Mouse (Mus musculus): ENCODE measurements around the gene Carmil1.

Carmil1 gene

GRCm38 (mm10) chr13:24280439-24281431, at the start of gene Carmil1:
Gene Carmil1, minus strand, starts transcription at chr13:24280795.
- peak; percentile 52 to 63 for DNase-seq

- DNase-seq, result no peak
Measured at GRCm38 (mm10) chr13:24330128-24330527, 49.5 kb upstream of the Carmil1 start.

- DNase-seq, result no peak
Measured at GRCm38 (mm10) chr13:24328036-24328817, 47.6 kb upstream of the Carmil1 start.

- no peak for DNase-seq
Measured at GRCm38 (mm10) chr13:24327201-24327600, 46.6 kb upstream of the Carmil1 start, which contains the start of gene Cmah. Gene Cmah, plus strand, starts transcription at chr13:24327404.

- no peak for DNase-seq
Measured at GRCm38 (mm10) chr13:24321313-24321712, 40.7 kb upstream of the Carmil1 start.

DNA sequence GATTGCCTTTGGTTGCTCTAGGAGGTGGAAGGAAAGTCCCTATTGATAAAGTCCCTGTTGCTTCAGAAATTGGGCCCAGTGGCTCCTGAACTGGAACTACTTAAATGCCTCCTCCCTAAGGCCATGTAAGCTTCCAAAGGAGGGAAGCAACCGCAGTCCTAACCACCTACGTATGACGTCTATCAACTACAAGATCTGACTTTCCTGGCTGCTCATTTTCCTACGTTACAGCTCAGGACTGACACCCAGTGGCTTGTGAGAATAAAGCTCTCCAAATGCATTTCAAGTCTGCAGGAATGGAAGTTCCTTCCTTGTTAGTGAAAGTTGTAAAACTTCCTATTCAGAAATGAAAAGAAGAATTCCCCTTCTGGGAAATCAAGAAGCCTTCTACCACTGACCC, 38.0 kb upstream of the Carmil1 start:
- DNase-seq, result no peak

GRCm38 (mm10) chr13:24316563-24316962, 36.0 kb upstream of the Carmil1 start:
- DNase-seq, result no peak

GRCm38 (mm10) chr13:24311011-24311940, 30.7 kb upstream of the Carmil1 start:
- no peak for DNase-seq

GRCm38 (mm10) chr13:24306248-24306647, 25.7 kb upstream of the Carmil1 start:
- DNase-seq, result no peak

GRCm38 (mm10) chr13:24305486-24305885, 24.9 kb upstream of the Carmil1 start:
- no peak for DNase-seq

DNA sequence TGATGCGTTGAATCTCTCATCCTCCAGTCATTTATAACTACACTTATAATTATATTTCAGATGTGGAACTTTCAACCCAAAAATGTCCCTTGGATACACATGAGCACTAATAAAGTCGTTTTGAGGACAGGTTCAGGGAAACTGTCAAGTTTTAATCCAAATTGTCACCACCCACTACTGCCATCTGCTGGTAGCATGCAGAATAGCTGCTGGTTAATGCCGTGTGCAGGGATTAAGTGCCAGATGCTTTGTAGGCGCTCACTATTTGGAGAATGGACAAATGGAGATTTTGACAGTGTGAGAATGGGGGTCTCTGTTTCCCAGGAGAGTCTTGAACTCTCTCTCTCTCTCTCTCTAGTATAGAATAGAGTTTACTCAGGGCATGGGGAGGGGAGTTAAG, 16.7 kb upstream of the Carmil1 start:
- DNase-seq, result no peak

GRCm38 (mm10) chr13:24287381-24287780, 6.8 kb upstream of the Carmil1 start:
- DNase-seq, result no peak

DNA sequence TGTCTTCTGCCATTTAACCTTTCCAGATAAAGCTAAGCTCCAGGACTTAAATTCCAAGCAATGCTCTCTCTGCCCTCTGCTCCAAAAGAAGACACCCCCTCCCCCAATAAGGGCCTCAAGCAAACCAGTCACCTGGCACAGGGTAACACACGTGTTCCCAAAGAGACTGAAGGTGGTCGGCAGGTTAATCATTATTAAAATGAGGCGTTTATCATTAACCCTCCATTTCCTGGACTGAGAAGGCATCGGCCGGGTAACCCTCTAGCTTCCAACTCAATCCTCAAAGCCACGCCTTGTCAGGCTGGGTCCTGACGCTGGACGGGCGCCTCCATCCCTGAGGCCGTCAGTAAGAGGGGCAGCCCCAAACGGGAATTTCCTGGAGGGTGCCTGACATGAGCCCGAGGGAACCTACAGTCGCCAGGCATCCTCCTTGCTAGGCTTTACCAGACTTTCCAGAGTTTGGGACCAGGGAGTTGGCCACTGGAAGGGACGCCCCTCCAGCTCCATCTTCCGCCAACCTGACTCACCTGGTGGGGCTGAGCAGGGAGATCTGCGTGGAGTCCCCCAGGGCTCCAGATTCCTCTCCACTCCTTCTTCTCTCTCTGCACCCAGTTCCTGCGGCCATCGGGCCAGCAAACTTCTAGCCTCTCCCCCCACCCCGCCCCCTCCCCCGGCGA, 695 bp downstream of the Carmil1 start:
- no peak for DNase-seq

DNA sequence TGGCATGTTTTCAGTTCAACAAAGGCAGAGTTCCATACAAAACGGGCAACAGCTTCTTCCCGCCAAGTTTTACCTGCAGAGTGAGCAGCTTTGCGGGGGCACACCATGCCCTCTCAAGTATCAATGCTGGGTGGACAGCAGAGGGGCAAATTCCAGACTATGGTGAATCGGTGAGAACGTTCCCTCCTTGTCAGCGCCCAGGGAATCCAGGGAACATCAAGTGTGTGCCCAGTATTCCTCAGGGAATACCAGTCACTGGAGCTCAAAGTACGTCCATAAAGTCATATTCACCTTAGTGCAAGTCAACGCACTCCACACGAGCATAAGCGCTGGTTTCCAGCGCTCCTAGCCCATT, 1.2 kb downstream of the Carmil1 start:
- DNase-seq, result no peak

GRCm38 (mm10) chr13:24272740-24273377, 7.7 kb downstream of the Carmil1 start:
- no peak for DNase-seq

- DNase-seq, result no peak
Measured at GRCm38 (mm10) chr13:24269100-24269465, 11.5 kb downstream of the Carmil1 start.

- DNase-seq, result no peak
Measured at GRCm38 (mm10) chr13:24268355-24269099, 12.1 kb downstream of the Carmil1 start.

DNA sequence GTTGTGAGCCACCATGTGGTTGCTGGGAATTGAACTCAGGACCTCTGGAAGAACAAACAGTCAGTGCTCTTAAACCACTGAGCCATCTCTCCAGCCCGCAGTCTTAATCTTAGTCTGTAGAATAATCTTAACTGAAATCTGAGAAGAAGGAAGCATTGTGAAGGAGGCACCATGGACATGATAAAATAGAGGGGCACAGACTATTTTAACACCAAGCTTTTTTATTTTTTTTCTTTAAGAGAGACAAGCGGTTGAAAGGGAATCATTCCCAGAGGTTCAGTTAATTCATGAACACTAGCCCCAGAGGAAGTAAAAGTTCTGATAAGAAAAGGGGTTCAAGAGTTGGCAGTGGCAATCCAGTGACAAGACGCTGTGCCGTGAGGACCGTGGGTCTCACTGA, 15.8 kb downstream of the Carmil1 start:
- DNase-seq, result no peak

DNA sequence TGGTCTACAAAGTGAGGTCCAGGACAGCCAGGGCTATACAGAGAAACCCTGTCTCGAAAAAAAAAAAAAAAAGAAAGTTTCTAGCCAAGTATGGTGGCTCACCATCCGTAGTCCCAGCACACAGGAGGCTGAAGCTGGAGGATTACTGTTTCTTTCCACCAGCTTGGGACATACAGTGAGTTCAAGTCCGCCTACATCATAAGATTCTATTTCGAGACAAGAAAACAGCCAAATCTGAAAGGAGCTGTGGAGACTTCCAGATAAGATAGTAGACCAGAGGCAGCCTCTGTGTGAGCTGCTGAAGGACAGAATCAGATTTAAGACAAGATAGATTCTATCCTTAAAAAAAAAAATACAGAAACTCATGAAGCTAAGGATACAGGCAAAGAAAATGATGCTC, 17.0 kb downstream of the Carmil1 start:
- DNase-seq, result no peak

DNA sequence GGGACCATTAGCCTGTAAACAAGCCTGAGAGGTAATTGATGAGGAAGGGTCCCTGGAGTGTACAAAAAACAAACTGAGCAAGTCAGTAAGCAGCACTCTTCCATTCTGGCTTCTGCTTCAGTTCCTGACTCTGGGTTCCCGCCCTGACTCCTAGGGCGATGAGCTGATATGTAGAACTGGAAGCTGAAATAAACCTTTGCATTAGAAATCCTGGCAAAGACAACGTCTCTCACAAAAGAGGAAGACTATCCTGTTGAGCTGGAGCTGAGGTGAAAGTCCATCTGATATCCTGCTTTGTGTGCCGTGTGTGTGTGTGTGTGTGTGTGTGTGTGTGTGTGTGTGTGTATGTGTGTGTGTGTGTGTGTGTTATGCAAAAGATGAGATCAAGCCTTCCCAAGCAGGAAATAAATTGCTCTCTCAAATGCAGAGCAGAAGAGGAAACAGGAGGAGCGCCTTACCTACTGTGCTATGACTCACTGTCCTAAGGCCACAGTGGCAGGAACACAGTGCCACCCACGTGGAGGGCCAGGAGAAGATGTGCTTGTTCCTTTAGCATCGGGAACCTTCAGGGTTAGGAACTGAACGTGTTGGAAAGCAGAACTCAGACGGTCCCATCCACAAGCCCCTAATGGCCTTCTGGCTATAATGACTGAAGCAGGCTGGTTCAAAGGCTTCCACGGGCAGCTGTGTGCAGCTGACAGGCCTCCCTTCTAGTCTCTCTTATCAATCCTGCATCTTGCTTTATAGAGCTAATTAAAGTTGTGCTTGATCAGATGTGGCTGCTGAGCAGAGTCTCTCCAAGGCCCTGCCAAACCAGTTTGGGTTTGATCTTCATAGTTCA, 19.6 kb downstream of the Carmil1 start:
- no peak for DNase-seq

Measured in thymus, adult 18-20 months (tissue).